Mouse (Mus musculus): Measurements from ENCODE around the gene Fbxl18. TPM values are rescaled to one million over a fixed set of nuclear protein-coding genes. Genes with fewer than 3 reads are reported as not detected.

Fbxl18 gene
- 10 to 100 TPM; 32.3 to 41.1 (median 33.8) TPM for total RNA-seq (2022)

- peak; percentile 81 to 89 for DNase-seq (ENCODE audit: low spot score in 2 of 2)
These were observed at the start of gene Fbxl18 for GRCm38 (mm10) chr5:142894918-142895613. Gene Fbxl18 (minus strand): TSS chr5:142895421.

DNA sequence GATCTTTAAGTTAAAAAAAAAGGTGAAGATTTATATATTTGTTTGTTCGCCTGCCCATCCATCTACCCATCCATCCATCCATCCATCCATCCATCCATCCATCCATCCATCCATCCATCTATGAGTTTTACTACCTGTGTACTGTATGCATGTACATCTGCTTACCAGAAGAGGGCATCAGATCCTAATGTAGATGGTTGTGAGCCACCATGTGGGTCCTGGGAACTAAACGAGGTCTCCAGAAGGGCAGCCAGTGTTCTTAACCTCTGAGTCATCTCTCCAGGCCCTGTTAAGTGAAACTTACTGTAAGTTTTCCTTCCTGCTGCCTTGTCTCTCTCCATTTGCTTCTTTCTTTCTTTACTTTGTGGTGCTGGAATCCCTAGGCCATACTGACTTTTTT is 45.2 kb upstream of the Fbxl18 start:
- DNase-seq (ENCODE audit: low spot score in 2 of 2), result no peak

DNA sequence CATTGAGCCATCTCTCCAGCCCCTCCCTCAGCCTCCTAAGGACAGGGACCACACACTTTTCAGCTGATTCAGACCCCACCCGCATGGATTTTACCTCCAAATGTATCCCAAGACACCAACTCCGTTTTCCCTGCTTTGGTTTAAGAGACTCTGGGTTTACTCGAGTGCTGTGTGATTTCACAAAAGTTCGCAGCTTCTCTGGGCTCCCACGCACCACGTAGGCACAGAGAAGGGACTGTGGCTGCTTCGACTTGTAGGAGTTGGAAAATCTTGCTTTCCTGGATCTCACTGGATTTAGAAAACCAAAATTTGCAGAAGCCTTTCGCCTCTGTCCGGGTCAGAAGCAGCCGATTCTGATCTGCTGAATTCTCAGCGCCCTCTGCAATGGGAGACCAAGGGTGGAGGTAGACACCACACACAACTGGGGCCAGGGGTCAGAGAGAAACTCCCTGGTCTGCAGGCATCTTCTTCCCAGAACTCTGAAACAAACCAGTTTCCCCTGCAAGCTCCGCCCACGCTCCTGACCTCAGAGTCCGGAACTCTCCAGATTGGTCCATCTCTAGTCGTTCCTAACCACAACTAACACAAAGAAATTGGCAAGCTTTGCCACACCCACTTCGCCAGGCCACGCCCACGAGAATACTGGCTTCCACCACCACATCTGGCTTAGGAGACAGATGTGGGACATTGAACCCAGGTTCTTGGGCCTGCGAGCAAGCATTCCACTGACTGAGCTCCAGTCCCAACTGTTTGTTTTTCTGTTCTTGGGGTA is 42.9 kb upstream of the Fbxl18 start:
- DNase-seq (ENCODE audit: low spot score in 2 of 2), result no peak

GRCm38 (mm10) chr5:142936336-142936719 is 41.1 kb upstream of the Fbxl18 start:
- peak; percentile 61 to 86 for DNase-seq (ENCODE audit: low spot score in 2 of 2)

- peak; percentile 75 to 84 for DNase-seq (ENCODE audit: low spot score in 2 of 2)
These were observed 40.6 kb upstream of the Fbxl18 start for GRCm38 (mm10) chr5:142935642-142936335.

- DNase-seq (ENCODE audit: low spot score in 2 of 2), result no peak
These were observed 37.5 kb upstream of the Fbxl18 start for GRCm38 (mm10) chr5:142932731-142933130.

DNA sequence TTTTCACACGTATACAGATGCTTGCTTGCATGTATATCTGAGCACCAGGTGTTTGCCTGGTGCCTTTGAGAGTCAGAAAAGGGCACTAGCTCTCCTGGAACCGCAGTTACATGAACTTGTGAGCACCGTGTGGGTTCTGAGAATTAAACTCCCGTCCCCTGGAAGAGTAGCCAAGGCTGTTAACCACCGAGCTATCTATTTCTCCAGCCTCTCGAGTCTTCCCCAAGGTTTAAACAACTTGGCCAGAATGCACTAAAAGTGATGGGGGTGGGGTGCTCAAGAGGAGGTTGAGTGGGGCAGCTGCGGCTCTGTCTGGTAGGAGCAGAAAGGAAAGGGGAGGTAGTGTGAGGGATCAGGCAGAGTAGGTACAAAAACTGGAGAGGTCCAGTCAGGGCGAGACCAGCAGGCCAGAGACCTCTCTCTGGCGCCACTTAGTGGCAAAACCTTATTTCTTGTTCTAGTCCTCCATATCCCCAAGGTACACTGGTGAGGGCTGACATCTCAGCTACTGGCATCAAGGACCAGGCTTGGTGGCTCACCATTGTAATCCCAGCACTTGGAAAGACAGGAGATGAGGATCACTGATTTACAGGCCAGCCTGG is 37.0 kb upstream of the Fbxl18 start:
- DNase-seq (ENCODE audit: low spot score in 2 of 2), result peak in 1 of 2 experiments; percentile 73

- DNase-seq (ENCODE audit: low spot score in 2 of 2), result no peak
These were observed 36.1 kb upstream of the Fbxl18 start for GRCm38 (mm10) chr5:142931241-142931745.

DNA sequence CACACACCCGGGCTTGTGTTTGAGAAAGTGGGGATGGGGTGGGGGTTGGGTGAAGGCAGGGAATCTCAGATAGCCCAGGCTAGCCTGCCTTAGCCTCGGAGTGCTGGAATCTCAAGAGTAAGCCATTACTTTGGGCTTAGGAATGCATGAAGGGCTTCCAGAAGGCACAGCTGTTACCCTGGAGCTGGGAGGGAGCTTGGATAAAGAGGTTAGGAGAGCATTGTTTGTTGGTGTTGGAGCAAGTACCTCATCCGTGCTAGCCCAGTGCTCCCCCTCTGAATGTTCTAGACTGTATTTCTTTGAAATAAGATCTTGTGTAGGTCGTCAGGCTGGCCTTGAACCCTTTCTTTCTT is 34.2 kb upstream of the Fbxl18 start:
- DNase-seq (ENCODE audit: low spot score in 2 of 2), result no peak

DNA sequence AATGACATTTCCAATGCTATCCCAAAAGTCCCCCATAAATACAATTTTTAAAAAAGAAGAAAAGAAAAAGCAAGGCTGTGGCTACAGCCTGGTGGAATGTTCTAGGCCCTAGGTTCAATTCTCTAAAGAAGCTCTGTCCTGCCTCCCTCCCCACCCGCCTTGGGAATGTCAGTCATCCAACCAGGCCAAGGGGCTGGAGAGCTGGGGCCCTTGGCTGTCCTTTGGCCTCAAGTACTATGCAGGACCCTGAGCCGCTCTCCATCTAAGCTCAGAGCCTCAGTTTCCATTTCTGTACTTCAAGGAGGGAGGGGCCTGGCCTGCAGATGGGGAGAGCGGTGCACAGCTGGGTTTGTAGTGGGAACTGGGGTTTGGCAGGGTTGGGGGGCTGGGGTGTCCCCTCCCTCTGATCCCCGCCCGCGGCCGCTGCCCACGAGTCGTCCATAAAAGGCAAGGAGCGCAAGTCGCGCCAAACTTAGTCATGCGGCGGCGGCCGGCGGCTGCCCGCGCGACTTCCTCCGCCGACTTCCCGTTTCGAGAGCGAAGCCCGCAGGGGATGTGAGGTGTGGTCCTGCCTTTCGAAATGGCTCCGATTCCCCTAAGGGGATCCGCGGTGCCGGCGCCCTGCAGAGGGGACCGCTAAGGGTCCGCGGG is 33.7 kb upstream of the Fbxl18 start:
- DNase-seq (ENCODE audit: low spot score in 2 of 2), result peak in 1 of 2 experiments; percentile 65

DNA sequence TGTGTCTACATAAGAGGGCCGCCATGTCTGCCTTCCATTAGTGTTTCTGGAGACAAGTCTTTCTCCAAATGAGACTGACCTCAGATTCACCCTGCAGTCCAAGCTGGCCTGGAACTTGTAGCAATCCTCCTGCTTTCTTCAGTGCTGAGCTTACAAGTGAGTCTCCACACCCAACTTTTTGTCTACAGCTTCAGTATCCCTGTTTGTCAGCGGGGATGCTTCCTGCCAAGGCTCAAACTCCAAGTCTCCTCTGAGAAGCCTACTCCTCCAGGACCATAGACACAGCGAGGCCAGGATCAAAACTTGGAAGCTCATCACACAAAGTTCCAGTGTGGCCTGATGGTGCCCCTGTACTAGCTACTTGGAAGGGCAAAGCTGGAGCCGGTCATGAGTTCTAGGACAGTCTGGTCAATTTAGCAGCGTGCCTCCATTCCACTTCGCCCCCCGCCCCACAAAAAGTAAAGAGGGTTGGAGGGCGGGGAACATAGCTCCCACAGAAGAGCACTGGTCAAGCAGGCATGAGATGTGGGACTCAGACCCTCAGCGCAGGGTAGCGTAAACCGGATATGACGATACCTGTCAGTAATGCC is 32.2 kb upstream of the Fbxl18 start:
- DNase-seq (ENCODE audit: low spot score in 2 of 2), result no peak

- DNase-seq (ENCODE audit: low spot score in 2 of 2), result no peak
These were observed 31.7 kb upstream of the Fbxl18 start for GRCm38 (mm10) chr5:142926940-142927228.

DNA sequence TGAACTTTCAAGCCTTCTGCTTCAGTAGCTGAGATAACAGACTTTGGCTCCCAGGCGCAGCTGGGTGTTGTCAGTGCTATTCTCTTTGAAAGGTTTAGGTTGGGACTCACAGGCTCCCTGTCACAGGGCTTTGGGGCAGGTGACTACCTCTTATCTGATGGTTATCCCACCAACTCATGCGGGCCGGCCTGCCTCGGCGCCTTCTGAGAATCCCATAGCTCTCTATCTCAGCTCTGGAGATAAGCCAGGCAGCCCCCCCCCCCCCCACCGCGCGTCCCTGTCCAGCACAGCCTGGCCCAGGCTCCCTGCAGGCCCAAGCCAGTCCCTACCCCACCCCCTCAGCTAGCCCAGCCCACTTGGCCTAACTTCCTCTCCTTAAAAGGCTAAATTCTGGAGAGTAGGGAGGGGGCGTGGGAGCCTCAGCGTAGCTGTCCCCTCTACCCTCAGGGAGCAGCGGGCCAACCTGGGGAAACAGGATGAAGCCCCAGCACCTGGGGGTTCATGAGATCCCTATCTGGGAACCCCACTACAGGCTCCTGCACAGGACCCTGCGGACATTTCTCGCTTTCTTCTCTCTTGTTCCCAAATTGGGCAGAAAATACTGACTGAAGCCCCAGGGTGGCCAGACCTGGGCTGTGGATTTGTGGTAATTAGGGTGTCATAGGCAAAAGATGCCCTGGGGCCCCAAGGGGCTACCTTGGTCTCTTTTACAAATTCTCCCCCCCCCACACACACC is 31.2 kb upstream of the Fbxl18 start:
- DNase-seq (ENCODE audit: low spot score in 2 of 2), result no peak

- no peak for DNase-seq (ENCODE audit: low spot score in 2 of 2)
These were observed 29.2 kb upstream of the Fbxl18 start for GRCm38 (mm10) chr5:142924336-142924959.

DNA sequence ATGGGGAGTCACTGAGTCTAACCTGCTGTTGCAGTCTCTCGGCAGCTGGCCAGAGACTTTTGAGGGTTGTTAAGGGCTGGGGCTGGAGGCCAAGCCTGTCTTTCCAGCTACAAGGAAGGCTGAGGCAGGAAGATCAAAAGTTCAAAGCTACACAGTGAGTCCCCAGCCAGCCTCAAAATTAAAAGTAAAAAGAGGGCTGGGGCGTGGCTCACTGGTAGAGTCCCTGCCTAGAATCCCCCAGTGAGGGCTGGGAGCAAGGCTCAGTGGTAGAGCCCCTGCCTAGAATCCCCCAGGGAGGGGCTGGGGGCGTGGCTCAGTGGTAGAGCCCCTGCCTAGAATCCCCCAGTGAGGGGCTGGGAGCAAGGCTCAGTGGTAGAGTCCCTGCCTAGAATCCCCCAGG is 28.6 kb upstream of the Fbxl18 start:
- no peak for DNase-seq (ENCODE audit: low spot score in 2 of 2)

DNA sequence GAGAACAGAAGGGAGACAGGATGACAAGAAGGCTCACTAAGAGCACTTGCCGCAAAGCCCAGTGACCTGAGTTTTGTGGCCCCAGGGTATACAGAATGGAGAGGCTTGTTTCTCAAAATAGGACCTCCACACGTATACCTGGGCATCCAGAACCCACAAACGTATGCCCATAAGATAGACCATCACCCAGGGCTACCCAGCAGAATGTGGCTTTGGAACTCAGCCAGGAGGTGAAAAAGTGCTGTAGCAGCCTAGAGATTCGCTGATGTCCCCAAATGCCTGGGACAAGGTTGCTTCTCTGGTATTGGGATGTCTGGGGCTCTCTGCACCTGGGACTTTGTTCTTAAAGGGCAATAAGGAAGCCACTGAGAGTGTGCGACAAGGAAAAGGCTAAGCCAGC is 27.0 kb upstream of the Fbxl18 start:
- no peak for DNase-seq (ENCODE audit: low spot score in 2 of 2)

GRCm38 (mm10) chr5:142921074-142921459 is 25.8 kb upstream of the Fbxl18 start:
- no peak for DNase-seq (ENCODE audit: low spot score in 2 of 2)

GRCm38 (mm10) chr5:142920311-142921073 is 25.3 kb upstream of the Fbxl18 start:
- no peak for DNase-seq (ENCODE audit: low spot score in 2 of 2)

GRCm38 (mm10) chr5:142917402-142917801 is 22.2 kb upstream of the Fbxl18 start:
- DNase-seq (ENCODE audit: low spot score in 2 of 2), result no peak

Measured in layer of hippocampus, adult 8-10 months (tissue).